Mouse (Mus musculus): ENCODE data around the gene Imp4. TPM values are rescaled to one million over a fixed set of nuclear protein-coding genes. Genes with fewer than 3 reads are reported as not detected.

Imp4 gene
- total RNA-seq (2014; rRNA removed) (11.2 and 17.0 TPM in 2 replicates), polyA plus RNA-seq (2012; rRNA removed) (32.1 and 36.2 TPM in 2 replicates)

- H3K36me3 ChIP-seq (ENCODE audit: control insufficient read depth, insufficient read depth, low read length) = peaks cover 4% of the 10 kb centered on the region; the same call in 1 of the 2 replicates
- H3K9ac ChIP-seq (ENCODE audit: low read depth, low read length) = peak within 1 kb of the TSS; percentile 68
- H3K27me3 ChIP-seq (ENCODE audit: control insufficient read depth, insufficient read depth, low read length) = no peaks in the 10 kb centered on the region
- no peaks in the 10 kb centered on the region; the same call in 1 of the 2 replicates for H3K4me1 ChIP-seq (ENCODE audit: control insufficient read depth, insufficient read depth, low read length)
- H3K4me3 ChIP-seq (ENCODE audit: insufficient read depth, low read depth, low read length) = peak within 1 kb of the TSS; percentile 73
- TF ChIP-seq POLR2A (IDR thresholded peaks at IDR 0.05; ENCODE audit: extremely low read depth, insufficient read depth, low read length) = peak; percentile 69
- TF ChIP-seq CTCF (IDR thresholded peaks at IDR 0.05; ENCODE audit: low read depth, low read length) = 0 out of 2 replicates have a peak, but pooled peaks have one; percentile 3
- peak; percentile 98 for DNase-seq (ENCODE audit: extremely low read depth, low read depth, low spot score)
- H3K79me2 ChIP-seq (ENCODE audit: control insufficient read depth, insufficient read depth, low read length) = no peaks in the 10 kb centered on the region
- H3K27ac ChIP-seq (replicated peaks; ENCODE audit: insufficient read depth, low read depth, low read length) = peak within 1 kb of the TSS; percentile 68
- WGBS = under 1% methylated on average over 48 of the region's 48 CpGs
Observed at GRCm38 (mm10) chr1:34439215-34439960, at the start of gene Imp4, which contains the start of gene Ccdc115. TSS of gene Imp4 (plus strand) at chr1:34439851. TSS of gene Ccdc115 (minus strand) at chr1:34439672.

DNA sequence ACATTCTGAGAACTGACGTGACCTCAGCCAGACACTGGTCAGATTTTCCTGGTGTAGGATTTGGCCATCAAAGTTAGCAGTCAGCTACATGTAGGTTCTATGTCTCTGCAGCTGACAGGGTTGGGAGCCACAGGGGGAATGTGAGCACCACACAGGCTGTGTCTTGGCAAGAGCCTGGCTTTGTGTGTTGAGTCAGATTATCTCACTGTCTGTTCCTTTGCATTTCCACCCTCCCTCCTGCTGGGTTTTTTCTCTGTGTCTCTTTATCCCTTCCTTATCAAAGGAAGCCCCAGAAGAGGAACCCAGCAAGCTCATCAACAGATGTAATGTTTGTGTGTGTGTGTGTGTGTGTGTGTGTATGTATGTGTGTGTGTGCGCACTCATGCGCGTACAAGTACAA is 43.3 kb upstream of the Imp4 start:
- TF ChIP-seq POLR2A (IDR thresholded peaks at IDR 0.05; ENCODE audit: extremely low read depth, insufficient read depth, low read length) (no peak), CTCF (IDR thresholded peaks at IDR 0.05; ENCODE audit: low read depth, low read length) (no peak)
- Histone ChIP-seq H3K79me2 (ENCODE audit: control insufficient read depth, insufficient read depth, low read length) (no peaks in the 10 kb centered on the region), H3K27me3 (ENCODE audit: control insufficient read depth, insufficient read depth, low read length) (no peaks in the 10 kb centered on the region), H3K27ac (replicated peaks; ENCODE audit: insufficient read depth, low read depth, low read length) (no peak overlapping the region), H3K36me3 (ENCODE audit: control insufficient read depth, insufficient read depth, low read length) (no peaks in the 10 kb centered on the region), H3K4me1 (ENCODE audit: control insufficient read depth, insufficient read depth, low read length) (peaks cover 2% of the 10 kb centered on the region; the same call in 1 of the 2 replicates), H3K4me3 (ENCODE audit: insufficient read depth, low read depth, low read length) (no peak overlapping the region), H3K9ac (ENCODE audit: low read depth, low read length) (no peak overlapping the region)
- 86% methylated on average over 4 of the region's 4 CpGs for WGBS
- no peak for DNase-seq (ENCODE audit: extremely low read depth, low read depth, low spot score)

- Histone ChIP-seq H3K27ac (replicated peaks; ENCODE audit: insufficient read depth, low read depth, low read length) (no peak overlapping the region), H3K4me1 (ENCODE audit: control insufficient read depth, insufficient read depth, low read length) (peaks cover 2% of the 10 kb centered on the region; the same call in 1 of the 2 replicates), H3K4me3 (ENCODE audit: insufficient read depth, low read depth, low read length) (no peak overlapping the region), H3K27me3 (ENCODE audit: control insufficient read depth, insufficient read depth, low read length) (no peaks in the 10 kb centered on the region), H3K9ac (ENCODE audit: low read depth, low read length) (no peak overlapping the region), H3K36me3 (ENCODE audit: control insufficient read depth, insufficient read depth, low read length) (no peaks in the 10 kb centered on the region), H3K79me2 (ENCODE audit: control insufficient read depth, insufficient read depth, low read length) (no peaks in the 10 kb centered on the region)
- peak; percentile 93 for DNase-seq (ENCODE audit: extremely low read depth, low read depth, low spot score)
- whole genome bisulfite sequencing = 24% methylated on average over 11 of the region's 11 CpGs
- TF ChIP-seq POLR2A (IDR thresholded peaks at IDR 0.05; ENCODE audit: extremely low read depth, insufficient read depth, low read length) (no peak), CTCF (IDR thresholded peaks at IDR 0.05; ENCODE audit: low read depth, low read length) (no peak)
Observed at GRCm38 (mm10) chr1:34399182-34399953, 40.3 kb upstream of the Imp4 start.

DNA sequence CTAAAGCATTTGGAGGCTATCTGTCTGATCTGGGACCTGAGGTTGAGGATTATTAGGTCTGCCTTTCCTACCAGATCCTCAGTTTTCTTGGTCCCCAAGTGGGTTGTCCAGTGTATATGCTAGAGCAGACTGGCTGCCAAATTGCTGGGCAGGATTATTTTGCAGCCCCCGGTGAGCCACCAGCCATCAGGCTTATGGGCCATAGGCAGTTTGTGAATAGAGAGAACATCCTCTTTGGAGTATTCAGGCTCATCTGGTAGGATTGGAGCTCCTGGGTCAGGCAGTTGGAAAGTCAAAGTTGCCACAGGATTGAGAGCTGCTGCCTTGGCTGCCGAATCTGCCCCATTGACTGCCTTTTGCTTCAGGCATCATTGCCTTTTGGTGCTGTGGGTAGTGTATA is 11.2 kb upstream of the Imp4 start:
- Histone ChIP-seq H3K4me3 (ENCODE audit: insufficient read depth, low read depth, low read length) (no peak overlapping the region), H3K36me3 (ENCODE audit: control insufficient read depth, insufficient read depth, low read length) (no peaks in the 10 kb centered on the region), H3K27ac (replicated peaks; ENCODE audit: insufficient read depth, low read depth, low read length) (no peak overlapping the region), H3K9ac (ENCODE audit: low read depth, low read length) (no peak overlapping the region), H3K27me3 (ENCODE audit: control insufficient read depth, insufficient read depth, low read length) (no peaks in the 10 kb centered on the region), H3K4me1 (ENCODE audit: control insufficient read depth, insufficient read depth, low read length) (no peaks in the 10 kb centered on the region), H3K79me2 (ENCODE audit: control insufficient read depth, insufficient read depth, low read length) (no peaks in the 10 kb centered on the region)
- TF ChIP-seq CTCF (IDR thresholded peaks at IDR 0.05; ENCODE audit: low read depth, low read length) = no peak
- TF ChIP-seq POLR2A (IDR thresholded peaks at IDR 0.05; ENCODE audit: extremely low read depth, insufficient read depth, low read length) = no peak
- no peak for DNase-seq (ENCODE audit: extremely low read depth, low read depth, low spot score)
- 100% methylated on average over 2 of the region's 2 CpGs for WGBS

DNA sequence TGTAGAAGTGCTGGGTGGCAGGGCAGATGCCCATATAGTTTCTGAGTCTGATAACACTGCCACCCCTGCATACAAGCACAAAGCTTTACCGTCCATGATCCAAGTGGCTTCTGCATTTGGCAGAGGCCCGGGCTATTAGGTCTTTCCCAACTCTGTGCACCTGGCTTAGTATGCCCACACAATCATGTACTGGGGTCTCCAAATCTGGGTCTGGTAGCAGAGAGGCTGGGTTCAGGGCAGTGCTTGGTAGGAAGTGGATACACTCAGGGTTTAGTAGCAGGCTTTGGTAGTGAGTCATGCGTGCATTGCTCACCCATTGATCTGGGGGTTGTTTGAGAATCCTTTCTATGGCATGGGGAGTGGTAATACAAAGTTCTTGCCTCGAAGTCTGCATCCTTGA is 10.4 kb upstream of the Imp4 start:
- 96% methylated on average over 4 of the region's 4 CpGs for WGBS
- no peak for TF ChIP-seq POLR2A (IDR thresholded peaks at IDR 0.05; ENCODE audit: extremely low read depth, insufficient read depth, low read length)
- no peak for TF ChIP-seq CTCF (IDR thresholded peaks at IDR 0.05; ENCODE audit: low read depth, low read length)
- H3K79me2 ChIP-seq (ENCODE audit: control insufficient read depth, insufficient read depth, low read length) = no peaks in the 10 kb centered on the region
- no peak for DNase-seq (ENCODE audit: extremely low read depth, low read depth, low spot score)
- no peak overlapping the region for H3K27ac ChIP-seq (replicated peaks; ENCODE audit: insufficient read depth, low read depth, low read length)
- no peaks in the 10 kb centered on the region for H3K27me3 ChIP-seq (ENCODE audit: control insufficient read depth, insufficient read depth, low read length)
- H3K4me1 ChIP-seq (ENCODE audit: control insufficient read depth, insufficient read depth, low read length) = peaks cover 4% of the 10 kb centered on the region; the same call in 1 of the 2 replicates
- no peak overlapping the region for H3K9ac ChIP-seq (ENCODE audit: low read depth, low read length)
- H3K36me3 ChIP-seq (ENCODE audit: control insufficient read depth, insufficient read depth, low read length) = no peaks in the 10 kb centered on the region
- no peak overlapping the region for H3K4me3 ChIP-seq (ENCODE audit: insufficient read depth, low read depth, low read length)
